Mouse (Mus musculus) midbrain, embryonic 16.5 days (tissue): ENCODE results near the gene Gm44790. TPM values are rescaled to one million over a fixed set of nuclear protein-coding genes. Genes with fewer than 3 reads are reported as not detected.
A peak's percentile ranks its signal among the peaks of the same experiment; 100 is the strongest.

Experiments used
- ATAC-seq: fragments of 200-750 bp; cut with Nextera tagmentation; 2 replicates; pipeline ENCODE4 v1.8.0; 2017; ENCODE audit warnings: moderate TSS enrichment
- H3K27ac ChIP-seq: fragments of 300-500 bp; sonication (generic); 2 replicates; pipeline ENCODE4 v1.5.1; 2014; ENCODE audit warnings: mild to moderate bottlenecking, low read length, mixed read lengths
- H3K27me3 ChIP-seq: fragments of 300-500 bp; sonication (generic); 2 replicates; pipeline ENCODE4 v1.6.1; 2014; ENCODE audit warnings: low read depth, low read length, mixed read lengths; ENCODE audit not compliant: control insufficient read depth, insufficient read depth
- H3K36me3 ChIP-seq: fragments of 300-500 bp; sonication (generic); 2 replicates; pipeline ENCODE4 v1.6.1; 2014; ENCODE audit warnings: mild to moderate bottlenecking, low read length, moderate library complexity, mixed read lengths; ENCODE audit not compliant: control insufficient read depth, insufficient read depth
- H3K4me1 ChIP-seq: fragments of 300-500 bp; sonication (generic); 2 replicates; pipeline ENCODE4 v1.6.1; 2014; ENCODE audit warnings: mild to moderate bottlenecking, low read length, mixed read lengths; ENCODE audit not compliant: control insufficient read depth, insufficient read depth
- H3K4me2 ChIP-seq: fragments of 300-500 bp; sonication (generic); 2 replicates; pipeline ENCODE4 v1.6.1; 2014; ENCODE audit warnings: mild to moderate bottlenecking, low read length, mixed read lengths
- H3K4me3 ChIP-seq: fragments of 300-500 bp; sonication (generic); 2 replicates; pipeline ENCODE4 v1.5.1; 2014; ENCODE audit warnings: low read depth, mild to moderate bottlenecking, low read length, moderate library complexity, mixed read lengths
- H3K9ac ChIP-seq: fragments of 300-500 bp; sonication (generic); 2 replicates; pipeline ENCODE4 v1.6.1; 2014; ENCODE audit warnings: low read depth, low read length, mixed read lengths
- H3K9me3 ChIP-seq: fragments of 300-500 bp; sonication (generic); replicated peaks from 2 replicates; pipeline ENCODE4 v1.6.1; 2014; ENCODE audit warnings: mild to moderate bottlenecking, low read length, mixed read lengths; ENCODE audit not compliant: control insufficient read depth, poor library complexity, severe bottlenecking
- WGBS: fragments of 180-500 bp; shearing (Covaris S2); extraction: QIAGEN DNeasy Blood & Tissue Kit; methylation state at CpG from one replicate; pipeline ENCODE4 v1.1.7; 2014; 5-methylcytosine and 5-hydroxymethylcytosine counted together
- polyA plus RNA-seq: library from polyadenylated mRNA; unstranded; fragments of >200 nt; fragmentation: Nextera tagmentation; extraction: Ambion mirVana; gene quantifications from 2 replicates; pipeline ENCODE4 v1.2.1, GENCODE M21; 2015

Gm44790 gene
- polyA plus RNA-seq, 1 experiment from 2014 or later: not detected

- ATAC-seq: no peak
- Histone ChIP-seq H3K9ac (no peak overlapping the region), H3K9me3 (no peaks in the 10 kb centered on the region), H3K4me1 (peaks cover 10% of the 10 kb centered on the region), H3K27me3 (no peaks in the 10 kb centered on the region), H3K36me3 (no peaks in the 10 kb centered on the region), H3K4me2 (peak overlapping the region; percentile 43), H3K4me3 (no peak overlapping the region), H3K27ac (no peak overlapping the region)
- 8% methylated on average over 9 of the region's 9 CpGs for WGBS
These were observed 25.5 kb upstream of the Gm44790 start for GRCm38 (mm10) chr6:86400972-86401371.

GRCm38 (mm10) chr6:86402681-86403607 lies 23.5 kb upstream of the Gm44790 start:
- Histone ChIP-seq H3K9me3 (no peaks in the 10 kb centered on the region), H3K4me2 (peak overlapping the region; percentile 57), H3K27me3 (no peaks in the 10 kb centered on the region), H3K9ac (peak overlapping the region; percentile 46; the same call in 1 of the 2 replicates), H3K27ac (no peak overlapping the region), H3K4me1 (peaks cover 18% of the 10 kb centered on the region), H3K4me3 (peak overlapping the region; percentile 83), H3K36me3 (no peaks in the 10 kb centered on the region)
- no peak for ATAC-seq
- WGBS: 38% methylated on average over 12 of the region's 12 CpGs

- peak overlapping the region; percentile 83 for H3K4me3 ChIP-seq
- WGBS: under 1% methylated on average over 15 of the region's 15 CpGs
- no peaks in the 10 kb centered on the region for H3K9me3 ChIP-seq
- peaks cover 18% of the 10 kb centered on the region for H3K4me1 ChIP-seq
- peak overlapping the region; percentile 100 for H3K27ac ChIP-seq
- peak overlapping the region; percentile 100; the same call in 1 of the 2 replicates for H3K9ac ChIP-seq
- H3K36me3 ChIP-seq: no peaks in the 10 kb centered on the region
- ATAC-seq: peak; percentile 80
- H3K27me3 ChIP-seq: no peaks in the 10 kb centered on the region
- peak overlapping the region; percentile 57 for H3K4me2 ChIP-seq
These were observed 22.7 kb upstream of the Gm44790 start for GRCm38 (mm10) chr6:86403728-86404099.

GRCm38 (mm10) chr6:86404100-86404861 lies 22.2 kb upstream of the Gm44790 start, which contains the start of gene Tia1:
TSS of gene Tia1 (plus strand) at chr6:86404219.
- Histone ChIP-seq H3K9me3 (no peaks in the 10 kb centered on the region), H3K4me1 (peaks cover 18% of the 10 kb centered on the region), H3K4me2 (peak within 1 kb of the TSS; percentile 86), H3K9ac (peak within 1 kb of the TSS; percentile 100), H3K4me3 (peak within 1 kb of the TSS; percentile 83), H3K36me3 (no peaks in the 10 kb centered on the region), H3K27ac (peak within 1 kb of the TSS; percentile 100), H3K27me3 (no peaks in the 10 kb centered on the region)
- 0% methylated on average over 61 of the region's 62 CpGs for WGBS
- ATAC-seq: peak; percentile 98

GRCm38 (mm10) chr6:86404996-86405395 lies 21.5 kb upstream of the Gm44790 start:
- peak overlapping the region; percentile 100 for H3K27ac ChIP-seq
- H3K27me3 ChIP-seq: no peaks in the 10 kb centered on the region
- no peaks in the 10 kb centered on the region for H3K9me3 ChIP-seq
- ATAC-seq: no peak
- WGBS: 0% methylated on average over 11 of the region's 11 CpGs
- no peaks in the 10 kb centered on the region for H3K36me3 ChIP-seq
- H3K4me3 ChIP-seq: peak overlapping the region; percentile 83
- peak overlapping the region; percentile 100 for H3K9ac ChIP-seq
- H3K4me1 ChIP-seq: peaks cover 18% of the 10 kb centered on the region
- peak overlapping the region; percentile 86 for H3K4me2 ChIP-seq

GRCm38 (mm10) chr6:86406306-86406705 lies 20.2 kb upstream of the Gm44790 start:
- Histone ChIP-seq H3K9me3 (no peaks in the 10 kb centered on the region), H3K4me2 (peak overlapping the region; percentile 86), H3K36me3 (no peaks in the 10 kb centered on the region), H3K9ac (peak overlapping the region; percentile 25; the same call in 1 of the 2 replicates), H3K27me3 (no peaks in the 10 kb centered on the region), H3K27ac (no peak overlapping the region), H3K4me1 (peaks cover 22% of the 10 kb centered on the region), H3K4me3 (peak overlapping the region; percentile 26)
- no peak for ATAC-seq

- peaks cover 50% of the 10 kb centered on the region for H3K36me3 ChIP-seq
- ATAC-seq: no peak
- no peak overlapping the region for H3K4me2 ChIP-seq
- H3K4me1 ChIP-seq: no peaks in the 10 kb centered on the region
- H3K9me3 ChIP-seq: no peaks in the 10 kb centered on the region
- no peaks in the 10 kb centered on the region for H3K27me3 ChIP-seq
- no peak overlapping the region for H3K4me3 ChIP-seq
- H3K27ac ChIP-seq: no peak overlapping the region
- WGBS: 96% methylated on average over 6 of the region's 6 CpGs
- no peak overlapping the region for H3K9ac ChIP-seq
These were observed 7.7 kb upstream of the Gm44790 start for GRCm38 (mm10) chr6:86418711-86419110.

- peaks cover 52% of the 10 kb centered on the region for H3K36me3 ChIP-seq
- H3K27ac ChIP-seq: no peak overlapping the region
- no peak for ATAC-seq
- H3K27me3 ChIP-seq: no peaks in the 10 kb centered on the region
- no peaks in the 10 kb centered on the region for H3K9me3 ChIP-seq
- H3K4me2 ChIP-seq: no peak overlapping the region
- WGBS: 95% methylated on average over 3 of the region's 3 CpGs
- no peaks in the 10 kb centered on the region for H3K4me1 ChIP-seq
- H3K9ac ChIP-seq: no peak overlapping the region
- H3K4me3 ChIP-seq: no peak overlapping the region
These were observed 7.2 kb upstream of the Gm44790 start for GRCm38 (mm10) chr6:86419239-86419638.

- Histone ChIP-seq H3K4me3 (no peak overlapping the region), H3K9ac (no peak overlapping the region), H3K27me3 (no peaks in the 10 kb centered on the region), H3K27ac (no peak overlapping the region), H3K4me2 (no peak overlapping the region), H3K9me3 (no peaks in the 10 kb centered on the region), H3K36me3 (peaks cover 61% of the 10 kb centered on the region), H3K4me1 (no peaks in the 10 kb centered on the region)
- ATAC-seq: no peak
- WGBS: 79% methylated on average over 6 of the region's 6 CpGs
These were observed 6.0 kb upstream of the Gm44790 start for GRCm38 (mm10) chr6:86420491-86420890.
